Mouse (Mus musculus) liver (tissue): ENCODE results near the gene Map3k14.

Experiments used
- DNase-seq: peaks from one replicate; pipeline ENCODE4 v3.0.0-alpha.2; 2020; ENCODE audit warnings: mixed read lengths

Gene Map3k14

DNA sequence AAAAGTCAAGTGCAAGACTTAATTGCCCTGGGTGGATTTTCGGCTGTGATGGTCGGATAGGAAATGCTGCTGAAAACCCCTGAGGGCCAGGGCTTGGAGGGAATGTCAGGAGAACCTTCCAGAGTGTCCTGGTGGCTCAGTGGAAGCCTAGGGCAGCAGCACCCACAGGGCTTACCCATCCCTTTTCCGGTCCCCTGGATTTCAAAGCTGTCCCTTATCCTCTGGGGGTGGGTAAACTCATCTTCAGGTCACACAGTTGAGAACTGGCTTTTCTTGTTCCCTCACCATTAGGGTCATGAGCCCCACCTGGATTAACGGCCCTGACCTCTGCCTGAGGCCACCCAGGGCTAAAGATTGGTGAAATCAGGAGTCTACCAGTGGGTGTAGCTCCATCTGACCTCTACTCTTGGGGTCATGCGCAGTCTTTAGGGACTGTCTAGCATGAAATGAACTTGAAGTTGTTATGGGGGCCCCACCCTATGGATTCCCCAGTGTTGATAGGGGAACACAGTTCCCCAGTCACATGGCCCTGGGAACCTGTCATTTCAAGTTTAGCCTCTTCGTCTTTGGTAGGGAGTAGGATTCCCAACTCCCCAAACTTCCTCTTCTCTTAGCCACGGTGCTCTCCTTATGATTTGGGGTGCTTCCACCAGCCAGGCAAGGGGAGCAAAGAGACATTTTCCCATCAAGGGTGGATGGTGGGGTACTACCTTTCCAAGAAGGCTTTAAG lies 94.1 kb downstream of the Map3k14 start:
- DNase-seq: no peak

- no peak for DNase-seq
Measured at GRCm38 (mm10) chr11:103172392-103173040, 94.8 kb downstream of the Map3k14 start.

DNA sequence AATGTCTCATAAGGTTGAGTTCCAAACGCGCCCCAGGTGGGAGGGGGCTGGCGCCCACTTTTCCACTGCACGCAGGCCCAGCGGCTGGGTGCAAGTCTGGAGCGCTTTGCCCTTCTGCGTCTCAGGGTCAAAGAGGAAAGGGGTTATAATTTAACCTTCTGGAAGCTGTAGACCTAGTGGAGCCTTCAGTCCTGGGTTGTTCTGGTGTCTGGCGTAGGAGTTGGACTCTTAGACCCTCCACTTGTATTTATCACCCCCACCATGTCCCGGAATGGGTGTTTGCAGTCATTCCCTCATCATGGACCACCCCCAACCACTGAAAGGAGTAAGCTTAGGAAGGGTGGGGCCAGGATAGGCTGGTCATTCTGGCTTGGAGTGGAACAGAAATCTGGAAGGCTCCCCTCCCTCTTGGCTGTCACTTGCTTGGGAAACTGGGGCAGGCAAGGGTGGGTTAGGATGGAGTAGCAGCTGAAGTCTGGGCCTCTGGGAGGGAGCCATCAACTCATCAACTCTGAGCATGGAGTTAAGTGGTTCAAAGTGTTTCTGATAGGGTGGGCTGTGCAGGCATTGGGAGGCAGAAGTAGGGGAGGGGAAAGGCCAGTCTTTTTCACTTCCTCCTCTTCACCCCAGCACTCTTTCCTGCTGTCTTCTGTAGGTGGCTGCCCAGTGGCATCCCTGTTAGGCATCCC lies 95.4 kb downstream of the Map3k14 start:
- no peak for DNase-seq

DNA sequence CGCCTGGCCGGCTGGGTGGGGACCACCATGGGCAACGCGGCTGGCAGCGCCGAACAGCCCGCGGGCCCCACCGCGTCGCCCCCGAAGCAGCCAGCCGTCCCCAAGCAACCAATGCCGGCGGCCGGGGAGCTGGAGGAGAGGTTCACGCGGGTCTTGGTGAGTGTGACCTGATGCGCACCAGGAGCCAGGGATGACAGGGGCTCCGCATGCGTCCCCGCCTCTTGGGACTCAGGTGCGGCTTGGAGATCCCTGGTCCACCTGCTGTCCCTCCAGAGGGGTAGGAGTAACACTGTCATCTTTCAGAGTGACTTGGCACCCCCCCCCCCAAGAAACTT lies 96.0 kb downstream of the Map3k14 start:
- DNase-seq: no peak

DNA sequence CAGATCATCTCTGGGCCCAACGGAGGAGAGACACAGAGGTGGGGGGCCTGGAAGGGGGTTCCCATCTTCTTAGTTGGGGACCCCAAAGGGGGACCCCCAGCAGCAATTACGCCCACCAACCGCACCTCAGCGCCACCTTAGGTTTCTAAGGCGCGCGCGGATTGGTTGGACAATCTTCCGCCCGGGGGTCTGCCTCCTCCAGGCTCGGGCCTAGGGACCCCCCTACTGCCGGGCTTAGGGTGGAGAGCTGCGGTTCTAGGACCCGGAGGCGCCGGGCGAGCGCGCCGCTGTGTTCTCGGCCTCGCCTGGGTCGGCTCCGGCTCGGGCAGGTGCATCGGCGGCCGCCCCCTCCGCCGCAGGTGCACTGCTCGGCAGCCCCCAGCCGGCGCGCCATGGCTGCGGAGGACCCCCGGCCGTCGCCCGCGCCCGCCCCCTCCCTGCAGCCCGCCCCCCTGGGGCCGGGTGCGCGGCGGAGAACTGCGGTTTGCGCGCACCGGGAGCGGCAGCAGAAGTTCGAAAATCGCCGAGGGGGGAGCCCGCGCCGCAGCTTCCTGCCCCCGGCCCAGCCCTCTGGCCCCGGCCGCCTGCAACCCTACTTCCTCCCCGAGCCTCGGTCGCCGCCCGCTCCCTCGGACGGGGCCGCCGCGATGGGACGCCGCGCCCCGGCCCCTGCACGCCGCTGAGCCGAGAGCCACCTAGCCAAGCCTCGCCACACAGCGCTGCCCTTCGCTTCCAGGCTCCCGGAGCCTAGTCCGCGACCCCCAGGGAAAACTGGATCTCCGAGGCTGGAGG lies 96.6 kb downstream of the Map3k14 start, which contains the start of gene Fmnl1:
Fmnl1 (plus strand) TSS at position 614 of the 792 bp plus-strand sequence.
- DNase-seq: no peak

- DNase-seq: no peak
Measured at GRCm38 (mm10) chr11:103170111-103170493, 97.2 kb downstream of the Map3k14 start.
